16 mouse cellular contexts compared by ENCODE assay signal in genomic region chr5:91611589-91611988, GRCm38 (mm10).
"Had no signal": no experiment of that assay in that cellular context is flagged by ENCODE, and none has a peak within 500 bp of the region (broad histone marks: within the 10 kb centered on the region; RNA-seq: fewer than 3 reads in every experiment).

No protein-coding gene starts in this region.

- H3K9me3 ChIP-seq: neural tube, embryonic 13.5 days; neural tube, embryonic 15.5 days; stomach, embryonic 15.5 days had no signal

- H3K27ac ChIP-seq: neural tube, embryonic 13.5 days; neural tube, embryonic 15.5 days; stomach, embryonic 15.5 days; stomach, postnatal 0 days had no signal

- H3K36me3 ChIP-seq: neural tube, embryonic 13.5 days; neural tube, embryonic 15.5 days; stomach, embryonic 15.5 days had no signal

- DNase-seq: retina, postnatal 1 day; right cerebral cortex, adult 18-20 months; right cerebral cortex, postnatal 14 days; right cerebral cortex, postnatal 25 days; right cerebral cortex, postnatal 4 days; spleen, adult 18-20 months; thymus, adult 18-20 months; thymus, adult 2 months; thymus, postnatal 14 days; thymus, postnatal 25 days; thymus, postnatal 36 days; thymus, postnatal 4 days had no signal

- H3K4me1 ChIP-seq: neural tube, embryonic 13.5 days; neural tube, embryonic 15.5 days had no signal

- H3K27me3 ChIP-seq: neural tube, embryonic 13.5 days; neural tube, embryonic 15.5 days; stomach, embryonic 15.5 days had no signal

- H3K9ac ChIP-seq: neural tube, embryonic 13.5 days; neural tube, embryonic 15.5 days; stomach, embryonic 15.5 days had no signal

- H3K4me3 ChIP-seq: neural tube, embryonic 13.5 days; neural tube, embryonic 15.5 days; stomach, embryonic 15.5 days had no signal

- H3K4me2 ChIP-seq: neural tube, embryonic 13.5 days; neural tube, embryonic 15.5 days; stomach, embryonic 15.5 days had no signal
